Mouse (Mus musculus) inflammation-experienced regulatory T-cells, adult 16 weeks (primary cell): ENCODE data around the gene Pccb. TPM values are rescaled to one million over a fixed set of nuclear protein-coding genes. Genes with fewer than 3 reads are reported as not detected.

Experiments
- polyA plus RNA-seq: library from polyadenylated mRNA; unstranded; fragments of 100-300 nt; shearing (Covaris generic); gene quantifications from one replicate; pipeline ENCODE4 v1.2.1, GENCODE M21; 2017

Pccb gene
- 8.4 TPM for polyA plus RNA-seq

GRCm38 (mm10) chr9:101034448-101035098, at the start of gene Pccb:
Pccb (minus strand) TSS chr9:101034898.

GRCm38 (mm10) chr9:101073987-101074331, 39.3 kb upstream of the Pccb start, which contains the start of gene Msl2:
Msl2 (plus strand) TSS chr9:101074101.

Other genes starting within 250 kb of the Pccb start
- 8.0 TPM for gene Msl2, start 39.2 kb upstream of the Pccb start, polyA plus RNA-seq
- gene Ppp2r3a, start 216.9 kb upstream of the Pccb start, polyA plus RNA-seq: 2.8 TPM